Mouse (Mus musculus): ENCODE measurements around the gene Ptch2. TPM values are rescaled to one million over a fixed set of nuclear protein-coding genes. Genes with fewer than 3 reads are reported as not detected.
A peak's percentile ranks its signal among the peaks of the same experiment; 100 is the strongest.

Ptch2 gene
- polyA plus RNA-seq, 1 experiment, result 5.7 TPM

DNA sequence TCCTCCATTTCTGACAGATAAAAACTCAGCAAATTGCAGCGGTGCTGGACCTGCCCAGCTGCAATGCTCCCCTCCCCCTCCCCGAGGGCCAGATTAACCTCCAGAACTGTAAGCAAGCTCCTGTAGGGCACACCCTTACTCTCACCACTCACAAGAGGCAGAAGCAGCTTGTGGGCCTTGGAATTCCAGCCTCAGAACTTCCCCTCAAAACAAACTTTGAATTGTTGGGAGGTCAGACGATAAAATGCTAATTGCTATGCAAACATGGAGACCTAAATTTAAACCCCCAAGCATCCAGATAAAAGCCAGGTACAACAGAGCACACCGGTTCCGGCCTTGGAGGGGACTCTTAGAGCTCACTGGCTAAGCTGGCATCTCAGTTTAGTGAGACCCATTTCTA is 56.8 kb downstream of the Ptch2 start:
- Histone ChIP-seq H3K27ac (ENCODE audit: insufficient read depth, low read length) (peak overlapping the region; percentile 94), H3K4me1 (ENCODE audit: control insufficient read depth, insufficient read depth, low read length) (no peaks in the 10 kb centered on the region), H3K36me3 (ENCODE audit: control insufficient read depth, insufficient read depth, low read length, poor library complexity, severe bottlenecking) (peaks cover 57% of the 10 kb centered on the region), H3K4me3 (ENCODE audit: low read depth, low read length) (peak overlapping the region; percentile 99), H3K9ac (ENCODE audit: low read depth, poor library complexity, severe bottlenecking) (peak overlapping the region; percentile 96), H3K9me3 (replicated peaks; ENCODE audit: control insufficient read depth, insufficient read depth, low read length, poor library complexity, severe bottlenecking) (no peaks in the 10 kb centered on the region), H3K27me3 (ENCODE audit: control insufficient read depth, insufficient read depth, low read length, poor library complexity, severe bottlenecking) (no peaks in the 10 kb centered on the region)
- TF ChIP-seq EP300 (IDR thresholded peaks at IDR 0.05; ENCODE audit: insufficient read depth, low read depth, low read length), result peak; percentile 91
- no peak for TF ChIP-seq POLR2A (IDR thresholded peaks at IDR 0.05; ENCODE audit: insufficient read depth, low read length)

DNA sequence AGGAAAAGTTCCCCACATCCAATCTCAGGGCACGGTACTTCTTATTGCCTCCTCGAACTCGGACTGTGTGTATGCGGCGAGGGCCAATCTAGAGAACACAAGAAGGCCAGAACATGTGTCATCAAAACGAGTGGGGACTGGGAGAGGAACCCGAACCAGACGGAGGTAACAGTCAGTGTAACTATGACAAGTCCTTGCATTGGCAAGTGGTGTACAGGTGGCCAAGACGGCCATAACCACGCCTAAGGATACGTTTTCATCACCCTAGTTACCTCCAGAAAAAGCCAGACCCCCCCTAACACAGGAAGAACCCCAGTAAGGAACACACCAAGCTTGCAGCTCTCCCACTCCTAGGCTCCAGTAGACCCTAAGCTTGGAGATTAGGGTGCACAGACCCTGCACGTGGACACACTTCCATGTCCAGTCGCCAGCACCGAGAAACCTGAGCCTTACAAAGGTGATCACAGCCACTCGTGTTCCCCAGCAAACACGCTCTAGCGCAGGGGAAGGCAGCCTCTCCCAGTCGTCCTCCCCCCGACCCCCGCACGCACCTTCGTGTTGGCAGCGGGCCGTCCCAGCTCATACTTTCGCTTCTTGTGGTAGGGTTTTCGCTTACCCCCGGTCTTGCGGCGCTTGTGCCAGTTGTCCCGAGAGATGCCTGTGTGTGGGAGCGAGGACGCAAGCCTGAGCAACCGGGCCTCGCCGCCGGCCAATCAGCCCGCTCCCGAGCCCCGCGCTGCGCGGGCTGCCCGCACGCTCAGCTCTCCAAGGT is 59.3 kb downstream of the Ptch2 start:
- H3K36me3 ChIP-seq (ENCODE audit: control insufficient read depth, insufficient read depth, low read length, poor library complexity, severe bottlenecking), result peaks cover 52% of the 10 kb centered on the region

DNA sequence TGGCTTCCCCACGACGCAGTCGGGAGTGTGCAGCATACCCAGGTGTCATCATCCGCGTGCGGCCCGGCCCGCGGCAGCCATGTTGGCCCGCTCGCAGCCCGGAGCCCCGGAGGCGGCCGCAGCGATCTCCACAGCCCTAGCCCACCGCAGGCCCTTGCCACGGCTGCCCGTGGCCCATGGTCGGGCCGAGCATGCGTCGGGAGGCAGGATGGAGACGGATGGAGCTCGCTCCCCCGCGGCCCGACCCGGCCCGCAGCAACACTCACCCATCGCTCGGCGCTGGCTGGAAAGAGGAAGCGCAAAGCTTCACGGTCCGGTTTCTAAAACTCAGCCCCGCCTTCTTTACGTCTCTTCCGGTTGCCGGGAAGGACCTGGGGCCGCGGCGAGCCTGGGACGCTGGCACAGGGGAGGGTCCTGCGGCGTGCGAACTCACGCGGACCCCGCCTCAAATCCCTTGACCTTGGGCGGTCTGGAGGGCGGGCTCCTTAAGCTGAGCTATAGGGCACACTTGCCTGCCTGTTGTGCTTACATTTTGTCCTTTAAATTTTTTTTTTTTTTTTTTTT is 60.0 kb downstream of the Ptch2 start, which contains the start of gene Rps8:
Gene Rps8, minus strand, starts transcription at position 452 of the 564 bp plus-strand sequence.
- Histone ChIP-seq H3K36me3 (ENCODE audit: control insufficient read depth, insufficient read depth, low read length, poor library complexity, severe bottlenecking) (peaks cover 45% of the 10 kb centered on the region), H3K4me1 (ENCODE audit: control insufficient read depth, insufficient read depth, low read length) (no peaks in the 10 kb centered on the region), H3K27ac (ENCODE audit: insufficient read depth, low read length) (peak within 1 kb of the TSS; percentile 86), H3K27me3 (ENCODE audit: control insufficient read depth, insufficient read depth, low read length, poor library complexity, severe bottlenecking) (no peaks in the 10 kb centered on the region), H3K4me3 (ENCODE audit: low read depth, low read length) (peak within 1 kb of the TSS; percentile 99), H3K9me3 (replicated peaks; ENCODE audit: control insufficient read depth, insufficient read depth, low read length, poor library complexity, severe bottlenecking) (no peaks in the 10 kb centered on the region), H3K9ac (ENCODE audit: low read depth, poor library complexity, severe bottlenecking) (peak within 1 kb of the TSS; percentile 96)
- 0 out of 2 replicates have a peak, but pooled peaks have one; percentile 50 for TF ChIP-seq EP300 (IDR thresholded peaks at IDR 0.05; ENCODE audit: insufficient read depth, low read depth, low read length)
- no peak for TF ChIP-seq CTCF (IDR thresholded peaks at IDR 0.05; ENCODE audit: low read depth, low read length)
- peak; percentile 81 for TF ChIP-seq POLR2A (IDR thresholded peaks at IDR 0.05; ENCODE audit: insufficient read depth, low read length)

More for the DNA sequence above, 59.3 kb downstream of the Ptch2 start:
- no peaks in the 10 kb centered on the region for H3K27me3 ChIP-seq (ENCODE audit: control insufficient read depth, insufficient read depth, low read length, poor library complexity, severe bottlenecking)
- H3K9me3 ChIP-seq (replicated peaks; ENCODE audit: control insufficient read depth, insufficient read depth, low read length, poor library complexity, severe bottlenecking), result no peaks in the 10 kb centered on the region
- H3K27ac ChIP-seq (ENCODE audit: insufficient read depth, low read length), result peak overlapping the region; percentile 86
- peak overlapping the region; percentile 96 for H3K9ac ChIP-seq (ENCODE audit: low read depth, poor library complexity, severe bottlenecking)
- no peaks in the 10 kb centered on the region for H3K4me1 ChIP-seq (ENCODE audit: control insufficient read depth, insufficient read depth, low read length)
- H3K4me3 ChIP-seq (ENCODE audit: low read depth, low read length), result peak overlapping the region; percentile 99
- TF ChIP-seq CTCF (IDR thresholded peaks at IDR 0.05; ENCODE audit: low read depth, low read length) (no peak), EP300 (IDR thresholded peaks at IDR 0.05; ENCODE audit: insufficient read depth, low read depth, low read length) (no peak), POLR2A (IDR thresholded peaks at IDR 0.05; ENCODE audit: insufficient read depth, low read length) (no peak)

DNA sequence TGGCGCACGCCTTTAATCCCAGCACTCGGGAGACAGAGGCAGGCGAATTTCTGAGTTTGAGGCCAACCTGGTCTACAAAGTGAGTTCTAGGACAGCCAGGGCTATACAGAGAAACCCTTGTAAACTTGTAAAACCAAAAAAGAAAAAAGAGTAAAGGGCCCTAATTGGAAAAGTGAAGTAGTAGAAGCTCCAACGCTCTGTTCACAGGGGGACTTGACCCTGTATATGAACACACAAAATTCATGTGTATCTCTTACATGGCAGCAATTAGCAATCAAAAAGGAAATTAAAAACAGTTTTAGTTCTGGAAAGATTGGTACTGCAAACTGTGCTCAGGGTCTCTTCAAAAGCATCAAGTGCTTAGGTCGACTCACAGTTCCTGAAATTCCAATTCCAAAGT is 60.5 kb downstream of the Ptch2 start:
- Histone ChIP-seq H3K9me3 (replicated peaks; ENCODE audit: control insufficient read depth, insufficient read depth, low read length, poor library complexity, severe bottlenecking) (no peaks in the 10 kb centered on the region), H3K9ac (ENCODE audit: low read depth, poor library complexity, severe bottlenecking) (peak overlapping the region; percentile 47; the same call in 1 of the 2 replicates), H3K27me3 (ENCODE audit: control insufficient read depth, insufficient read depth, low read length, poor library complexity, severe bottlenecking) (no peaks in the 10 kb centered on the region), H3K27ac (ENCODE audit: insufficient read depth, low read length) (peak overlapping the region; percentile 76), H3K4me1 (ENCODE audit: control insufficient read depth, insufficient read depth, low read length) (no peaks in the 10 kb centered on the region), H3K4me3 (ENCODE audit: low read depth, low read length) (0 out of 2 replicates have a peak overlapping the region, but pooled peaks have one; percentile 15), H3K36me3 (ENCODE audit: control insufficient read depth, insufficient read depth, low read length, poor library complexity, severe bottlenecking) (peaks cover 45% of the 10 kb centered on the region)
- TF ChIP-seq CTCF (IDR thresholded peaks at IDR 0.05; ENCODE audit: low read depth, low read length) (no peak), EP300 (IDR thresholded peaks at IDR 0.05; ENCODE audit: insufficient read depth, low read depth, low read length) (no peak), POLR2A (IDR thresholded peaks at IDR 0.05; ENCODE audit: insufficient read depth, low read length) (no peak)

DNA sequence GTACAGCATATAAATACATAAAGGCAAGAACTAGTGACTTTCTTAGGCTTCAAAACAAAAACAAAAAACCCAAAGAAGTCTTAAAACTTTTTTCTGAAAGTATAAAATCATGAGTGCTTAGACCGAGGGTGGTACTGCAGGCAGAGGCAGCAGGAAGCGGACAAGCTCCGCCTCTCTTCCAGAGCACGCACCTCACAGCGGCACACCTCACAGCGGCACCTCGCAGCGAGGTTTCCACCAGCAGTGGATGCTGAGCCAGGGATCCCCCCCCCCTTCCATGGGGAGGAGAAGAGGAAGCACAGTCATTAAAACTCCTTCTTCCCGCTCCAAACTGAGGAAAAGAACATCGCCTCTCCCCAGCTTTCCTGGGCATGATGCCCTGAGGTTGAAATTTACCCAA is 63.8 kb downstream of the Ptch2 start:
- H3K9me3 ChIP-seq (replicated peaks; ENCODE audit: control insufficient read depth, insufficient read depth, low read length, poor library complexity, severe bottlenecking), result no peaks in the 10 kb centered on the region
- H3K4me1 ChIP-seq (ENCODE audit: control insufficient read depth, insufficient read depth, low read length), result no peaks in the 10 kb centered on the region
- H3K36me3 ChIP-seq (ENCODE audit: control insufficient read depth, insufficient read depth, low read length, poor library complexity, severe bottlenecking), result peaks cover 37% of the 10 kb centered on the region
- no peaks in the 10 kb centered on the region for H3K27me3 ChIP-seq (ENCODE audit: control insufficient read depth, insufficient read depth, low read length, poor library complexity, severe bottlenecking)
- no peak overlapping the region for H3K27ac ChIP-seq (ENCODE audit: insufficient read depth, low read length)
- TF ChIP-seq EP300 (IDR thresholded peaks at IDR 0.05; ENCODE audit: insufficient read depth, low read depth, low read length), result no peak
- TF ChIP-seq CTCF (IDR thresholded peaks at IDR 0.05; ENCODE audit: low read depth, low read length), result no peak
- no peak for TF ChIP-seq POLR2A (IDR thresholded peaks at IDR 0.05; ENCODE audit: insufficient read depth, low read length)
- H3K4me3 ChIP-seq (ENCODE audit: low read depth, low read length), result no peak overlapping the region
- H3K9ac ChIP-seq (ENCODE audit: low read depth, poor library complexity, severe bottlenecking), result no peak overlapping the region

DNA sequence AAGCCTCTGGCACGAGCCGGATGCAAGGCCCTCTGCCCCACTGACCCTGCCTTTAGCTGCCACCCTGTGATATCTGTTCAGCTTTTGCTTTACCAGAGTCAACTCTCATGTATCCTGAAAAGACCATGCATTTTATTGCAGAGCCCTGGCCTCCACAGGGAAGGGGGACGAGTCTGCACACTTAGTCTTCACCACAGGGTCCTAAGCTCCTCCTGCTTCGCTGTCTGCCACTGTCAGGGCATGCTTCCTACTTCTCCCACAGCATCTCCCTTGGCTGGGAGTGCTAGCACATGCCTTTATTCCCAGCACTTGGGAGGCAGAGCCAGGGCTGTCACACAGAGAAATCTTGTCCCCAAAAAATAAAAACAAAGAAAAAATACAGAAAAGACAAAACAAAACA is 65.3 kb downstream of the Ptch2 start:
- H3K9me3 ChIP-seq (replicated peaks; ENCODE audit: control insufficient read depth, insufficient read depth, low read length, poor library complexity, severe bottlenecking), result no peaks in the 10 kb centered on the region
- H3K4me3 ChIP-seq (ENCODE audit: low read depth, low read length), result no peak overlapping the region
- H3K27ac ChIP-seq (ENCODE audit: insufficient read depth, low read length), result no peak overlapping the region
- TF ChIP-seq POLR2A (IDR thresholded peaks at IDR 0.05; ENCODE audit: insufficient read depth, low read length) (no peak), CTCF (IDR thresholded peaks at IDR 0.05; ENCODE audit: low read depth, low read length) (no peak), EP300 (IDR thresholded peaks at IDR 0.05; ENCODE audit: insufficient read depth, low read depth, low read length) (no peak)
- H3K9ac ChIP-seq (ENCODE audit: low read depth, poor library complexity, severe bottlenecking), result no peak overlapping the region
- H3K36me3 ChIP-seq (ENCODE audit: control insufficient read depth, insufficient read depth, low read length, poor library complexity, severe bottlenecking), result peaks cover 40% of the 10 kb centered on the region
- no peaks in the 10 kb centered on the region for H3K27me3 ChIP-seq (ENCODE audit: control insufficient read depth, insufficient read depth, low read length, poor library complexity, severe bottlenecking)
- no peaks in the 10 kb centered on the region for H3K4me1 ChIP-seq (ENCODE audit: control insufficient read depth, insufficient read depth, low read length)

Other genes starting within 250 kb of the Ptch2 start
- gene Zswim5, start 218.7 kb upstream of the Ptch2 start, polyA plus RNA-seq (2011; ENCODE audit: insufficient read depth, insufficient read length, low read depth, missing spikeins), result 2.1 and 2.5 TPM in 2 replicates
- 77.2 and 79.3 TPM in 2 replicates for gene Urod, start 101.7 kb upstream of the Ptch2 start, polyA plus RNA-seq (2011; ENCODE audit: insufficient read depth, insufficient read length, low read depth, missing spikeins)
- gene Hectd3, start 100.8 kb upstream of the Ptch2 start, polyA plus RNA-seq (2011; ENCODE audit: insufficient read depth, insufficient read length, low read depth, missing spikeins), result 6.4 and 7.9 TPM in 2 replicates
- gene Eif2b3, start 76.7 kb upstream of the Ptch2 start, polyA plus RNA-seq (2011; ENCODE audit: insufficient read depth, insufficient read length, low read depth, missing spikeins), result 67.5 and 73.3 TPM in 2 replicates
- gene Btbd19, start 29.6 kb downstream of the Ptch2 start, polyA plus RNA-seq (2011; ENCODE audit: insufficient read depth, insufficient read length, low read depth, missing spikeins), result 60.9 and 65.8 TPM in 2 replicates
- not detected in 2 replicates for gene Tctex1d4, start 30.7 kb downstream of the Ptch2 start, polyA plus RNA-seq (2011; ENCODE audit: insufficient read depth, insufficient read length, low read depth, missing spikeins)
- gene Plk3, start 37.9 kb downstream of the Ptch2 start, polyA plus RNA-seq (2011; ENCODE audit: insufficient read depth, insufficient read length, low read depth, missing spikeins), result 12.1 and 12.5 TPM in 2 replicates
- 2,253 and 2,515 TPM in 2 replicates for gene Rps8, start 60.2 kb downstream of the Ptch2 start, polyA plus RNA-seq (2011; ENCODE audit: insufficient read depth, insufficient read length, low read depth, missing spikeins)
- gene Kif2c, start 86.6 kb downstream of the Ptch2 start, polyA plus RNA-seq (2011; ENCODE audit: insufficient read depth, insufficient read length, low read depth, missing spikeins), result 109 and 112 TPM in 2 replicates
- gene Tmem53, start 155.9 kb downstream of the Ptch2 start, polyA plus RNA-seq (2011; ENCODE audit: insufficient read depth, insufficient read length, low read depth, missing spikeins), result 1.8 and 2.7 TPM in 2 replicates
- 0.49 and 0.52 TPM in 2 replicates for gene Armh1, start 156.1 kb downstream of the Ptch2 start, polyA plus RNA-seq (2011; ENCODE audit: insufficient read depth, insufficient read length, low read depth, missing spikeins)

Measured in ES-Bruce4 (cell line).